Mouse (Mus musculus): Measurements from ENCODE around the gene Wdr35. TPM values are rescaled to one million over a fixed set of nuclear protein-coding genes. Genes with fewer than 3 reads are reported as not detected.

Gene Wdr35
- polyA plus RNA-seq, 1 experiment: 0.23 TPM

DNA sequence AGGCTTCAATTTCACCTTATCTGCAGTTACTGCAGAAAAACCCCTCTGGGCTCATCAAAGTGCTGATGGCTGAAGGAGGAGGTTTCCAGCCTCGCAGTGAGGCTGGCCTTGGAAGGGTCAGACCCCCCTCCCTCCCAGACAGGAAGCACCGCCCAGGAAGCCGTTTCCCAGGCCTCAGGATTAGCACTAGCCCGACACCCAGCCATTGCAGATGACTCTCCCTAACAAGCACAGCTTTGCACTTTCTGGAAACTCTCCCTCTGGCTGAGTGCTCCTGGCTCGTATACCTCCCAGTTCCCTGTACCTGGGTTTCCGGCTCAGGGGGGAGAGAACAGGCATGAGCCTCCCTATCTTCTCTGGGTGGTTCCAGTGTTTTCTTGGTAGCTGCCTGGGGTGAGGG lies 77.1 kb downstream of the Wdr35 start:
- Histone ChIP-seq H3K27me3 (ENCODE audit: control insufficient read depth, insufficient read depth, low read length) (no peaks in the 10 kb centered on the region), H3K4me1 (ENCODE audit: control insufficient read depth, insufficient read depth, insufficient read length, low read length) (no peaks in the 10 kb centered on the region), H3K27ac (ENCODE audit: insufficient read depth, low read depth, low read length) (no peak overlapping the region), H3K36me3 (ENCODE audit: control insufficient read depth, insufficient read depth, low read length) (no peaks in the 10 kb centered on the region), H3K4me3 (ENCODE audit: low read depth, low read length) (no peak overlapping the region)
- 22% methylated on average over 6 of the region's 6 CpGs for WGBS
- TF ChIP-seq POLR2A (IDR thresholded peaks at IDR 0.05; ENCODE audit: low read depth, low read length): no peak
- no peak for TF ChIP-seq CTCF (IDR thresholded peaks at IDR 0.05; ENCODE audit: extremely low read depth, insufficient read length, insufficient replicate concordance, low read depth, low read length)

DNA sequence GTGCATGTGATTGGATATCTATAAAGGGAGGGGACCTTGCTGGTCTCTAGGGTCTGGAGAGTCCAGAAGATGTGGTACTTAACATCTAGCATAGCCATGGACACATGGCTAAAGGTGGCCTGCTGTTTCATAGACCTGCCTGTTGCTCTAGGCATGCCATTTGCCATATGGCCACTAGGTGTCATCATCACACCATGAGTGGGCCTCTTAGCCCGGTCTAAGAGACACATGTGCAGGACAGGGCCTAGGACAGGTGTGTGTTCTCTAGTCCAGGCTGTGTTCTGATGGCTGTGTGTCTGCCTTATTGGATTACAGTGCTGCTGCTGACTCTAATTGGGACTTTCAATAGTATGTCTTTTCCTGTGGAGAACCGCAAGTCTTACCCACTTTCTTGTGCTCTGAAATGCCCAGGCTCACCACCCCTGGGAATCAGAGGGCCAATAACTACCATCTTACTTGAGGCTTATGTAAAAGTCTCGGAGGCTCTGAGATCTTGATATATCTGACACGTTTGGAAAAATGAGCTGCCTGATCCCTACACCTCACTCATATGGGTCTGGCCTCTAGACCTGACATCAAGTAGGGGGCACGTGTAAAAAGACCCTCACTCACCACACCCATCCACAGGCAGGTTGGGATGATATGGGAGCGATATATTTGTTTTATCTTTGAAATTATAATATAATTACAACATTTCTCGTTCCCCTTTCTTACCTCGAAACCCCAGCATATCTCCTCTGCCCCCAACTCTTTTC lies 78.6 kb downstream of the Wdr35 start:
- no peaks in the 10 kb centered on the region for H3K4me1 ChIP-seq (ENCODE audit: control insufficient read depth, insufficient read depth, insufficient read length, low read length)
- no peaks in the 10 kb centered on the region for H3K36me3 ChIP-seq (ENCODE audit: control insufficient read depth, insufficient read depth, low read length)
- H3K27ac ChIP-seq (ENCODE audit: insufficient read depth, low read depth, low read length): no peak overlapping the region
- H3K4me3 ChIP-seq (ENCODE audit: low read depth, low read length): no peak overlapping the region
- WGBS: 64% methylated on average over 8 of the region's 8 CpGs
- no peak for TF ChIP-seq POLR2A (IDR thresholded peaks at IDR 0.05; ENCODE audit: low read depth, low read length)
- peak; percentile 77; the same call in 1 of the 2 replicates for TF ChIP-seq CTCF (IDR thresholded peaks at IDR 0.05; ENCODE audit: extremely low read depth, insufficient read length, insufficient replicate concordance, low read depth, low read length)
- no peaks in the 10 kb centered on the region for H3K27me3 ChIP-seq (ENCODE audit: control insufficient read depth, insufficient read depth, low read length)

DNA sequence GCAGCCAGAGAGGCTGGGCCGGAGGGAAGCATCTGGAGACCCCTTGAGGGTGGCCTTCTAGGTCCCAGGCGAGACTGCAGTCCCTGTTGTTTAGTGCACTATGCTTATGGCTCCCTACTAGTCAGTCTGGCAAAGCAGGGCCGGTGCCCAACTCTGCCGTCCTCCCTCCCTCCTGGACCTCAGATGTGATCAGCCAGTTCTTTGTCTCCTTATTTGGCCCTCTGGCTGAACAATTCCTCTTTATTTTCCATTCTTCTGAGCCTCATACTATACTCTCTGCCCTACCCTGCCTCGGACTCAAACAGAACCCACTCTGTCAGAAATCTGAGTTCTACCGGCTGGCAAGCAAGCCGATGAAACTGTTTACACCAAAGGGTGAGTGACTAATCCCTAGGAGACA lies 79.7 kb downstream of the Wdr35 start:
- 76% methylated on average over 7 of the region's 7 CpGs for WGBS
- Histone ChIP-seq H3K27ac (ENCODE audit: insufficient read depth, low read depth, low read length) (no peak overlapping the region), H3K36me3 (ENCODE audit: control insufficient read depth, insufficient read depth, low read length) (no peaks in the 10 kb centered on the region), H3K4me3 (ENCODE audit: low read depth, low read length) (no peak overlapping the region), H3K27me3 (ENCODE audit: control insufficient read depth, insufficient read depth, low read length) (no peaks in the 10 kb centered on the region), H3K4me1 (ENCODE audit: control insufficient read depth, insufficient read depth, insufficient read length, low read length) (no peaks in the 10 kb centered on the region)
- TF ChIP-seq CTCF (IDR thresholded peaks at IDR 0.05; ENCODE audit: extremely low read depth, insufficient read length, insufficient replicate concordance, low read depth, low read length) (no peak), POLR2A (IDR thresholded peaks at IDR 0.05; ENCODE audit: low read depth, low read length) (no peak)

DNA sequence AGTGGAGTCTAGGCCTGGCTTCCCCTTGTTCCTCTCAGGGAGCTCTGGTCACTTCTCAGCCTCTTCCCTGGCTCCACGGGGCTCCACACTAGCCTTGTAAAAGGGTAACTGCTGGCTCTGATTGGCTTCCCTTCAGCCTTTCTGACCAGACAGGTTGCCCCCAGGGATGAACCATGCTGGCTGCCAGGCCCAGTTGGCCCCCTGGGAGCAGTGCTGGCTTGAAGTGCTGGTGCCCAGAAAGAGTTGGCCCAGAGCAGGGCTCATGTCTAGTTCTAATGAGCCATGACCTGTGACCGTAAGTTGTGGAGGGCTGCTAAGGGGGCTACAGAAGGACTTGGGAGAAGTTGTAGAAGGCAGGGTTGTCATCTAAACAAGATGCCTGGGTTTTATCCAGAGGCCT lies 80.3 kb downstream of the Wdr35 start:
- TF ChIP-seq CTCF (IDR thresholded peaks at IDR 0.05; ENCODE audit: extremely low read depth, insufficient read length, insufficient replicate concordance, low read depth, low read length) (no peak), POLR2A (IDR thresholded peaks at IDR 0.05; ENCODE audit: low read depth, low read length) (no peak)
- 81% methylated on average over 2 of the region's 2 CpGs for WGBS
- no peaks in the 10 kb centered on the region for H3K36me3 ChIP-seq (ENCODE audit: control insufficient read depth, insufficient read depth, low read length)
- no peaks in the 10 kb centered on the region for H3K27me3 ChIP-seq (ENCODE audit: control insufficient read depth, insufficient read depth, low read length)
- no peak overlapping the region for H3K4me3 ChIP-seq (ENCODE audit: low read depth, low read length)
- H3K4me1 ChIP-seq (ENCODE audit: control insufficient read depth, insufficient read depth, insufficient read length, low read length): no peaks in the 10 kb centered on the region
- no peak overlapping the region for H3K27ac ChIP-seq (ENCODE audit: insufficient read depth, low read depth, low read length)

DNA sequence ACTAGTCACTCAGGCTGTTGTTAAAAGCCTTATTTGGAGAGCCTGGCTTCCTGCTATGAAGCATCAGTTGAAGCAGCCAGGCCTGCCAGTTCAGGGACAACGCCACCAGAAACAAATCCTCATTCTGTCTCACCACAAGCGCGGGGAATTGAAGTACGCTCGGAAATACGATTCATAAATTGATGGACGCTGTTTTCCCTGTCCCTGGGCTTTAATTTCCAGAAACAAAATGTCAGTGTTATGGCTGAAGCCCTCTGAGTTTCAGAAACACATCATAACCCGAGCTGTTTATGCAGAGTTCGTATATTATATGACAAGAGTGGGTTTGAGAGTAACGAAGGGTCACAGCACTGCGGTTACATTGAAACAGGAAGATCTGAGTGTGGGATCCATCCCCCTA lies 81.6 kb downstream of the Wdr35 start:
- no peaks in the 10 kb centered on the region for H3K4me1 ChIP-seq (ENCODE audit: control insufficient read depth, insufficient read depth, insufficient read length, low read length)
- H3K36me3 ChIP-seq (ENCODE audit: control insufficient read depth, insufficient read depth, low read length): no peaks in the 10 kb centered on the region

DNA sequence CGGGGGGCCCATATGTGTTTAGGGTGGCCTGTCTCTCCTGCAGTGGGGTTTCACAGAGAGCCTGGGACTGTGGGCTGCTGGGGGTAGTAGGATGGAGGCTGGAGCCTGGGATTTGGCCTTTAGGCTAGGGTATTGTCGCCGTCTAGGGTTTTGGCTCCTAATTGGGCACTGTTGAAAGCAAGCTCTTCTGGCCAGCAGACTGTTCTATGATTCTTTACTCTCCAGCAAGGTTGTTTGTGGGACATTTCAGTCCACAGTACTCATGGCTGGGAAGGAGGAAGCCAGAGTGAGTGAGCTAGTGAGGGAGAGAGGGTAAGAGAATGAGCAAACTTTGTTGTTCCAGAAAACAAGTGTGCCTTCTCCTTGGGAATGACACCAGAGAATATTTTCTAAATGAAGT lies 85.8 kb downstream of the Wdr35 start:
- 69% methylated on average over 3 of the region's 3 CpGs for WGBS
- Histone ChIP-seq H3K27ac (ENCODE audit: insufficient read depth, low read depth, low read length) (no peak overlapping the region), H3K4me3 (ENCODE audit: low read depth, low read length) (no peak overlapping the region), H3K4me1 (ENCODE audit: control insufficient read depth, insufficient read depth, insufficient read length, low read length) (no peaks in the 10 kb centered on the region), H3K36me3 (ENCODE audit: control insufficient read depth, insufficient read depth, low read length) (no peaks in the 10 kb centered on the region), H3K27me3 (ENCODE audit: control insufficient read depth, insufficient read depth, low read length) (no peaks in the 10 kb centered on the region)
- TF ChIP-seq POLR2A (IDR thresholded peaks at IDR 0.05; ENCODE audit: low read depth, low read length) (no peak), CTCF (IDR thresholded peaks at IDR 0.05; ENCODE audit: extremely low read depth, insufficient read length, insufficient replicate concordance, low read depth, low read length) (no peak)

More for the DNA sequence above, 81.6 kb downstream of the Wdr35 start:
- 65% methylated on average over 11 of the region's 11 CpGs for WGBS
- Histone ChIP-seq H3K27me3 (ENCODE audit: control insufficient read depth, insufficient read depth, low read length) (no peaks in the 10 kb centered on the region), H3K4me3 (ENCODE audit: low read depth, low read length) (no peak overlapping the region), H3K27ac (ENCODE audit: insufficient read depth, low read depth, low read length) (no peak overlapping the region)
- TF ChIP-seq POLR2A (IDR thresholded peaks at IDR 0.05; ENCODE audit: low read depth, low read length) (no peak), CTCF (IDR thresholded peaks at IDR 0.05; ENCODE audit: extremely low read depth, insufficient read length, insufficient replicate concordance, low read depth, low read length) (no peak)

DNA sequence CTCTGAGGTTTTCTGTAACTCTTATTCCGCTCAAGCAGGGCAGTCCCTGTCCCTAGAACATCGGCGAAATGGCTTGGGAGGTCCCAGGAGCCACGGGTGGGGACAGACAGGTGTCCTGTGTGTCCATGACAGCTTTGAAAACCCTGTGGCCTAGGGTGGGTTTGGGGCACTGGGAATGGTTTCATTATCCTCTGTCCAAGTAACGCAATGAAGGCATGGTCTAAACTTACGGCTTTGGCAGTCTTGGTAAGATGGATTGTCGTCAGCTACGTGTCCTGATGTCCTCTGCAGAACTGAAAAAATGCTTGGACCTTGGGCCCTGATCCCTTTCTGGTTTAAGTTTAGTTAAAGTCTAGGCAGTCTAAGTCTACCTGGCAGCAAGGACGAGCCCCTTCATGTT lies 86.3 kb downstream of the Wdr35 start:
- Histone ChIP-seq H3K4me3 (ENCODE audit: low read depth, low read length) (no peak overlapping the region), H3K4me1 (ENCODE audit: control insufficient read depth, insufficient read depth, insufficient read length, low read length) (no peaks in the 10 kb centered on the region), H3K27me3 (ENCODE audit: control insufficient read depth, insufficient read depth, low read length) (no peaks in the 10 kb centered on the region), H3K27ac (ENCODE audit: insufficient read depth, low read depth, low read length) (no peak overlapping the region), H3K36me3 (ENCODE audit: control insufficient read depth, insufficient read depth, low read length) (no peaks in the 10 kb centered on the region)
- 74% methylated on average over 9 of the region's 9 CpGs for WGBS
- TF ChIP-seq CTCF (IDR thresholded peaks at IDR 0.05; ENCODE audit: extremely low read depth, insufficient read length, insufficient replicate concordance, low read depth, low read length) (no peak), POLR2A (IDR thresholded peaks at IDR 0.05; ENCODE audit: low read depth, low read length) (no peak)
